Mouse (Mus musculus) kidney, embryonic 16.5 days (tissue): ENCODE measurements around the gene Neu4. TPM values are rescaled to one million over a fixed set of nuclear protein-coding genes. Genes with fewer than 3 reads are reported as not detected.

Experiments used
- polyA plus RNA-seq: library from polyadenylated mRNA; unstranded; fragments of >200 nt; fragmentation: Nextera tagmentation; extraction: Ambion mirVana; gene quantifications from 2 replicates; pipeline ENCODE4 v1.2.1, GENCODE M21; 2015

Gene Neu4
- polyA plus RNA-seq, 1 experiment from 2014 or later: not detected

Other genes with a start within 250 kb of the Neu4 start
- 233 and 259 TPM in 2 replicates for gene Dtymk, start 218.5 kb upstream of the Neu4 start, polyA plus RNA-seq
- gene Ing5, start 216.5 kb upstream of the Neu4 start, polyA plus RNA-seq: 20.6 TPM in 2 replicates
- gene D2hgdh, start 195.5 kb upstream of the Neu4 start, polyA plus RNA-seq: 19.2 and 22.3 TPM in 2 replicates
- 0.10 TPM in 1 of 2 replicates, not detected in the other for gene Gal3st2, start 159.1 kb upstream of the Neu4 start, polyA plus RNA-seq
- 0.14 TPM in 1 of 2 replicates, not detected in the other for gene Gal3st2b, start 102.1 kb upstream of the Neu4 start, polyA plus RNA-seq
- not detected in 2 replicates for gene Gal3st2c, start 29.9 kb upstream of the Neu4 start, polyA plus RNA-seq
- not detected in 2 replicates for gene Pdcd1, start 32.1 kb downstream of the Neu4 start, polyA plus RNA-seq